Mouse (Mus musculus) olfactory bulb, adult 2 months (tissue): Measurements from ENCODE around the gene Rap1gap2. TPM values are rescaled to one million over a fixed set of nuclear protein-coding genes. Genes with fewer than 3 reads are reported as not detected.

Experiments
- H3K27ac ChIP-seq: fragments of 200-500 bp; 2 replicates; pipeline ENCODE4 v1.5.1; 2012; ENCODE audit warnings: low read depth, low read length; ENCODE audit not compliant: insufficient read depth
- H3K4me1 ChIP-seq: fragments of 200-500 bp; 2 replicates; pipeline ENCODE4 v1.6.1; 2012; ENCODE audit warnings: low read length; ENCODE audit not compliant: control insufficient read depth, insufficient read depth
- H3K4me3 ChIP-seq: fragments of 200-500 bp; 2 replicates; pipeline ENCODE4 v1.5.1; 2012; ENCODE audit warnings: mild to moderate bottlenecking, low read depth, low read length, moderate library complexity; ENCODE audit not compliant: insufficient read depth
- CTCF ChIP-seq: fragments of 200-500 bp; IDR thresholded peaks from 2 replicates; pipeline ENCODE4 v1.5.1; 2012; ENCODE audit warnings: low read depth, mild to moderate bottlenecking, low read length, moderate library complexity; ENCODE audit not compliant: insufficient read depth
- POLR2A ChIP-seq: fragments of 200-500 bp; IDR thresholded peaks from 2 replicates; pipeline ENCODE4 v1.6.1; 2012; ENCODE audit warnings: mild to moderate bottlenecking, low read depth, low read length, moderate library complexity; ENCODE audit not compliant: insufficient read depth
- WGBS: fragments of 180-500 bp; shearing (Covaris S2); methylation state at CpG from one replicate; pipeline ENCODE4 v1.1.7; 2018; 5-methylcytosine and 5-hydroxymethylcytosine counted together
- polyA plus RNA-seq: library from polyadenylated mRNA; stranded (reverse); fragments of >200 nt; gene quantifications from 2 replicates; pipeline ENCODE4 v1.2.4, GENCODE M21; 2012; ENCODE audit warnings: low replicate concordance; ENCODE audit not compliant: missing spikeins, insufficient read depth, insufficient read length

The Rap1gap2 gene
- polyA plus RNA-seq, 1 experiment: not detected

GRCm38 (mm10) chr11:74414112-74414511 lies 196.6 kb downstream of the Rap1gap2 start:
- WGBS: 89% methylated on average over 9 of the region's 9 CpGs
- no peak for TF ChIP-seq CTCF
- TF ChIP-seq POLR2A: no peak

GRCm38 (mm10) chr11:74413449-74413972 lies 197.2 kb downstream of the Rap1gap2 start:
- Histone ChIP-seq H3K27ac (no peak overlapping the region), H3K4me1 (peaks cover 38% of the 10 kb centered on the region), H3K4me3 (no peak overlapping the region)
- TF ChIP-seq CTCF (no peak), POLR2A (no peak)
- 75% methylated on average over 3 of the region's 3 CpGs for WGBS

More at GRCm38 (mm10) chr11:74414112-74414511, 196.6 kb downstream of the Rap1gap2 start:
- Histone ChIP-seq H3K27ac (no peak overlapping the region), H3K4me3 (no peak overlapping the region), H3K4me1 (peaks cover 32% of the 10 kb centered on the region)

DNA sequence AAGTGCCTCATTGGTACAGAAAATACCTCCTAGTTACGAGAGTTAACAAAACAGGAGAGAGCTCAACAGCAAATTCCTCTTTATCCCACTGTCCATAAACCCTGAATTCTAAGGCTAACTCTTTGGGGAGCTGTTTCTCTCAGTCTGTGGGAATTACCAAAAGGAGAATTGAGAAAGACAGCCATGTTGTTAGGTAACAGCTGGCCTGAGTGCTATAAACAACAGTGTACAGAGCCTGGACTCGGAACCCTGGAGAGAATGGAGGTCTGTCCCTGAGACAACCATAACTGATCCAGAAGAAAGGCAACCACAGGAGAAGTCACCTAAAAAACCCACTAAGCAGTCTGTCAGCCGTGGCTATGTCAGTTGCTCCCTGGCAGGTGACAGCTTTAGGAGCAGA lies 198.3 kb downstream of the Rap1gap2 start:
- Histone ChIP-seq H3K4me3 (no peak overlapping the region), H3K4me1 (peaks cover 38% of the 10 kb centered on the region), H3K27ac (no peak overlapping the region)
- WGBS: 88% methylated on average over 3 of the region's 3 CpGs
- TF ChIP-seq CTCF (no peak), POLR2A (no peak)

DNA sequence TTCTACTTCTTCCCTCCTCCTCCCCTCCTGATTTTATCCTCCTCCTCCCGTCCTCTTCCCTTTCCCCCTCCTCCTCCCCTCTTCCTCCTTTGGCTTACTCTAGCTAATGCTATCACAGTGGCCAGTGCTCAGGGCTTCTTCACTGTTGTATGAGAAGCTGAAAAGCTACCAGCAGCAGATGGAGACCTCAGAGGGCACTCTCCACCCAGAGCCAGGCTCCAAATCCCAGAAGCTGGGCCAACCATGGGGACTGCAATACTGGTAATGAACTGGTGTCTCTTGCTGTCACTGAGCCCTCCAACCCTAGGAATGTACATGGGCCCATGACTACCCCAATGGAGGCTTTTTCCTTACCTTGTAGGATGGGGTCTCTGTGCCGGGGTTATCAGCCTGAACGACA lies 198.8 kb downstream of the Rap1gap2 start:
- H3K4me3 ChIP-seq: no peak overlapping the region
- H3K4me1 ChIP-seq: peaks cover 38% of the 10 kb centered on the region
- 83% methylated on average over 3 of the region's 3 CpGs for WGBS
- H3K27ac ChIP-seq: no peak overlapping the region
- TF ChIP-seq POLR2A: no peak
- TF ChIP-seq CTCF: no peak

DNA sequence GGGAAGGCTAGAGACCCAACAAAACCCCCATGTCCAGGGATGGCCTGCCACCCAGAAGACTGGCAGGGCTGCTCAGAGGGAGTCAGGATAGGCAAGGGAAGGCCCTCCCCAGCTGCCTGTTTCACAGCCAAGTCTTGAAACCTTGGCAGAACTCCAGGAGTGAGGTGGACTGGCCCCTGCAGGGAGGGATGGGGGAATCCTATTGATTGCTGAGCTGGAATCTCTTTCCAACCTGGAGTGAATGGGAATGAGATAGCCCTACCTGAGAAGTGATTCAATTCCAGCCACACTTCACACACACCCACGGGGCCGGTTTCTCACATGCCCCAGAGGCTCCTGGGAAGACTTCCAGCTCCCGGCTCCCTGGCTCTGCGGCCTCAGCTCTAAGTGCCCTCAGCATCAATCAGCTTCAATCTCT lies 200.9 kb downstream of the Rap1gap2 start:
- Histone ChIP-seq H3K4me1 (peaks cover 29% of the 10 kb centered on the region), H3K27ac (peak overlapping the region; percentile 67), H3K4me3 (no peak overlapping the region)
- no peak for TF ChIP-seq CTCF
- no peak for TF ChIP-seq POLR2A
- 35% methylated on average over 4 of the region's 4 CpGs for WGBS

DNA sequence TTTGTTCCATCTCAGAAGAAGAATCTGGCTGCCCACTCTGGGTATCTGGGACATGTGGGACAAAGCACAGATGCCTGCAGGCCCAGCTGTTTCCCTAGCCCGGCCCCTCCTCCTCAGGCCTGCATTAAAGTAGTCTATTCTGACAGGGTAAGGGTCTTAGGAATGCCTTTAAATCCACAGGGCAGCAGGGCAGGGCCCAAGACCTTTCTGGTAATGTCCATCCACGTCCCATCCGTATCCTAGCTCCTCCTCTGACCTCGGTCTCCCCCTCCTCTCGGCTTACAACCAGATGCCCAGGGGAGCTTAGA lies 201.3 kb downstream of the Rap1gap2 start:
- H3K27ac ChIP-seq: peak overlapping the region; percentile 67
- H3K4me3 ChIP-seq: no peak overlapping the region
- peaks cover 29% of the 10 kb centered on the region for H3K4me1 ChIP-seq
- no peak for TF ChIP-seq CTCF
- TF ChIP-seq POLR2A: no peak
- 51% methylated on average over 5 of the region's 5 CpGs for WGBS

DNA sequence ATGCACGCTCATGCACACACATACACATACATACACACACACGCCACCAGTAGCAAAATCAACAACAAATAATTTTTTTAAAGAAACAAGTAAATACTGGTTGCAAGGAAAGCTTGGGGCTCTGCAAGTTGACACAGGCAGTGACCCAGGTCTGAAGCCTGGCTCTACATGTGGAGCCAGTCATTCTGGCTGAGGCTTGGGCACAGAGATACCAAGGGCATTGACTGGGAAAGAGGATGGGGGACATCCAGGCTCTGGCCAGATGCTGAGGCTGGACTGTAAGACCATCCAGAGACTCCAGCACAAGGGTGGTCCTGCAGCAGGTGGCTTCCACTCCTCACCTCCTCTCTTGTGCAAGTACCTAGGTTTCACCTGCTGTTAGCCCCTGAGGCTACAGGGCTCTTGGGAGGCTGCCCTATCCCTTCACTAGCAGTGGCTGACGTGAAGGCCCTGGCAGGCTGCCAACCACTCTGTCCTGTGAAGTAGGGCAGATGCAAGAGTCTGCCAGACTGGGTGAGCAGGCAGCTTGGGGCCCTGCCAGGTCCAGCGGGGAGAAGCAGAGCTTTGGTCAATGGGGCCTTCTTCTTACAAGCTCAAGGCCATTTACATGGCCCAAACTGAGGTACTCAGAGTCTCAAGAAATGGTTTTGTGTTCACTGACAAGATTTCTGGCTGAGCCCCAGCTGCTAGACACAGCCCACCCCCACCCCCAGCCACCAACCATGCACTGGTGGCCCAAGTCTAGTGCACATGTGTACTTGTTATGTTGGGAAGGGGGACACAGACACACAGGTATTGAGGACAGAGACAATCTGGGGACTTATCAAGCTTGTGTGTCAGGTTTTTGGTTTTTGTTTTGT lies 201.9 kb downstream of the Rap1gap2 start:
- peak overlapping the region; percentile 67 for H3K27ac ChIP-seq
- H3K4me3 ChIP-seq: no peak overlapping the region
- peaks cover 29% of the 10 kb centered on the region for H3K4me1 ChIP-seq
- TF ChIP-seq CTCF (no peak), POLR2A (no peak)
- 61% methylated on average over 4 of the region's 4 CpGs for WGBS

DNA sequence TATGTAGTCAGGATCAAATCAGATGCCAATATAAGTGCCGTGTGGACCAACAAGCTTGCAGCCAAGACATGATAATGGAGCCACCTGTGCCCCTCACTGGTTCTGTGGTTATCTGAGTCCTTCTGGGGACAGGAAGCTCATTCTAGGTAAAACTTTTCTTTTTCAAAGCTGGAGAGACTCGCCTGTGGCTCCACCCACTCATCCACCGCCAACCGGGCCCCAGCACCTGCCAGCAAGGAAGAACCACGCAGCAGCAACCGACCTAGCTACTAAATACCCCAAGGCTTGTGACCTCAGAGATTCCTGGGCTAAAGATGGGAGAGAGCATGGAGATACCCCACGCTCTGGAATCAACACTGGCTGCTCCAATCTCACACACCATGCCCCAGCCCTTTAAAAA lies 205.5 kb downstream of the Rap1gap2 start:
- TF ChIP-seq CTCF (no peak), POLR2A (no peak)
- 79% methylated on average over 7 of the region's 7 CpGs for WGBS
- H3K4me3 ChIP-seq: no peak overlapping the region

GRCm38 (mm10) chr11:74404216-74404615 lies 206.5 kb downstream of the Rap1gap2 start:
- Histone ChIP-seq H3K4me3 (no peak overlapping the region), H3K4me1 (peaks cover 7% of the 10 kb centered on the region), H3K27ac (no peak overlapping the region)
- no peak for TF ChIP-seq CTCF
- no peak for TF ChIP-seq POLR2A
- WGBS: 74% methylated on average over 2 of the region's 2 CpGs

More for the DNA sequence above, 205.5 kb downstream of the Rap1gap2 start:
- H3K27ac ChIP-seq: no peak overlapping the region
- H3K4me1 ChIP-seq: peaks cover 16% of the 10 kb centered on the region
